Mouse (Mus musculus): Measurements from ENCODE around the gene Spryd3. TPM values are rescaled to one million over a fixed set of nuclear protein-coding genes. Genes with fewer than 3 reads are reported as not detected.
A peak's percentile ranks its signal among the peaks of the same experiment; 100 is the strongest.
"Not testable (repeated sequence)": the region's sequence is repeated elsewhere in the genome, so short reads cannot be mapped to it uniquely, and the experiment has no call there.

Gene Spryd3
- total and polyA plus RNA-seq, 3 experiments, result 29.3 to 35.4 TPM; not detected in 1

DNA sequence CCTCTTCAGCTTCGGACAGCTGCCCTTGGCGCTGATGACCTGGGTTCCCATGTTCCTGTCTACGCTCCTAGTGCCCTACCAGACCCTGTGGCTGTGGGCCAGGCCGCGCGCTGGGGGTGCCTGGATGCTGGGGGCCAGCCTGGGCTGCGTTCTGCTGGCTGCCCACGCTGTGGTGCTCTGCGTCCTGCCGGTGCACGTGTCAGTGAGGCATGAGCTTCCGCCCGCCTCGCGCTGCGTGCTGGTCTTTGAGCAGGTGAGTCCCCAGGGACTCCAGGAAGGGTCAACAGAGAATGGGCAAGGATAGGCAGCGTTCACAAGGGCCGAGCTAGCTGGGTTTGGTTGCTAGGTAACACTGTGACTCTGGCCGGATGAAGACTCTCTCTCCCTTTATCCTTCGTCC is 20.8 kb upstream of the Spryd3 start:
- Histone ChIP-seq H3K9ac (ENCODE audit: control insufficient read depth, low read depth, low read length, poor library complexity, severe bottlenecking) (no peak overlapping the region), H3K27me3 (ENCODE audit: control insufficient read depth in 1 of 2, insufficient read depth in 2 of 2, low read length in 2 of 2) (no peaks in the 10 kb centered on the region), H3K79me2 (ENCODE audit: control insufficient read depth, insufficient read depth, low read length, poor library complexity) (peaks cover 3% of the 10 kb centered on the region; the same call in 1 of the 2 replicates), H3K27ac (ENCODE audit: control insufficient read depth, low read depth, low read length) (no peak overlapping the region), H3K4me1 (ENCODE audit: control insufficient read depth in 1 of 2, insufficient read depth in 2 of 2, low read length in 2 of 2) (peaks cover 0 to 2% of the 10 kb centered on the region in 2 experiments; a peak in 2 of 4 replicates), H3K4me3 (ENCODE audit: control insufficient read depth in 1 of 2, insufficient read depth in 1 of 2, low read depth in 2 of 2, low read length in 2 of 2) (no peak overlapping the region), H3K9me3 (replicated peaks; ENCODE audit: insufficient read depth, low read length) (no peaks in the 10 kb centered on the region), H3K36me3 (ENCODE audit: control insufficient read depth in 1 of 2, insufficient read depth in 2 of 2, low read length in 2 of 2) (peaks cover 0 to 21% of the 10 kb centered on the region in 2 experiments; a peak in 2 of 4 replicates)
- TF ChIP-seq EP300 (IDR thresholded peaks at IDR 0.05; ENCODE audit: low read depth in 1 of 2, low read length in 2 of 2) (no peak), CHD2 (IDR thresholded peaks at IDR 0.05; ENCODE audit: low read length) (no peak), CHD1 (IDR thresholded peaks at IDR 0.05; ENCODE audit: low read depth, low read length) (no peak), MYC (IDR thresholded peaks at IDR 0.05; ENCODE audit: low read depth, low read length) (no peak), BHLHE40 (IDR thresholded peaks at IDR 0.05; ENCODE audit: borderline replicate concordance, low read depth, low read length) (no peak)
- no peak for DNase-seq (ENCODE audit: low read depth, low spot score)

DNA sequence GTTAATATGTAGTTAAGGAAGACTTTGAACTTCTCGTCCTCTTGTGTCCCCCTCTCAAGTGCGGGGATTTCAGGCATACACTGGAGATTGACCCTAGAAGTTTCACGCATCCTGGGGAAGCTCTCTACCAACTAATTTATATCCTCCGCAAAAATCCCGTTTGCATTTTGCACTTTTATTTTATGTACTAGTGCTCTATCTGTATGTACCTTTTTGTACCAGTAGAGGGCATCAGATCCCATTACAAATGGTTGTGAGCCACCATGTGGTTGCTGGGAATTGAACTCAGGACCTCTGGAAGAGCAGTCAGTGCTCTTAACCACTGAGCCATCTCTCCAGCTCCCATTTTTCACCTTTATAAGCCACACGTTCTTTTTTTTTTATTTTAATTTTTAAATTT is 19.0 kb upstream of the Spryd3 start:
- TF ChIP-seq SMC3 (IDR thresholded peaks at IDR 0.05; ENCODE audit: low read depth, low read length) (peak; percentile 41), CTCF (IDR thresholded peaks at IDR 0.05 in 2 of 3, conservative IDR thresholded peaks at IDR 0.05 in 1 of 3; ENCODE audit: control insufficient read depth in 1 of 3, insufficient read depth in 1 of 3, low read depth in 2 of 3, low read length in 3 of 3, poor library complexity in 1 of 3, severe bottlenecking in 1 of 3) (peak in 2 of 3 experiments; percentile 61 to 62; a peak in 4 of 6 replicates), MYC (IDR thresholded peaks at IDR 0.05; ENCODE audit: low read depth, low read length) (peak; percentile 78; the same call in 1 of the 2 replicates), RAD21 (IDR thresholded peaks at IDR 0.05; ENCODE audit: low read depth, low read length) (peak; percentile 33), TBP (IDR thresholded peaks at IDR 0.05; ENCODE audit: low read depth, low read length) (0 out of 2 replicates have a peak, but pooled peaks have one; percentile 32)
- peaks cover 13% of the 10 kb centered on the region for H3K79me2 ChIP-seq (ENCODE audit: control insufficient read depth, insufficient read depth, low read length, poor library complexity)
- not testable (repeated sequence) for H3K9me3 ChIP-seq (replicated peaks; ENCODE audit: insufficient read depth, low read length); H3K27me3 ChIP-seq (ENCODE audit: control insufficient read depth in 1 of 2, insufficient read depth in 2 of 2, low read length in 2 of 2); H3K9ac ChIP-seq (ENCODE audit: control insufficient read depth, low read depth, low read length, poor library complexity, severe bottlenecking); H3K4me1 ChIP-seq (ENCODE audit: control insufficient read depth in 1 of 2, insufficient read depth in 2 of 2, low read length in 2 of 2); H3K4me3 ChIP-seq (ENCODE audit: control insufficient read depth in 1 of 2, insufficient read depth in 1 of 2, low read depth in 2 of 2, low read length in 2 of 2); H3K27ac ChIP-seq (ENCODE audit: control insufficient read depth, low read depth, low read length)
- DNase-seq (ENCODE audit: low read depth, low spot score), result peak; percentile 58
- peaks cover under 1 to 21% of the 10 kb centered on the region in 2 experiments for H3K36me3 ChIP-seq (ENCODE audit: control insufficient read depth in 1 of 2, insufficient read depth in 2 of 2, low read length in 2 of 2)

DNA sequence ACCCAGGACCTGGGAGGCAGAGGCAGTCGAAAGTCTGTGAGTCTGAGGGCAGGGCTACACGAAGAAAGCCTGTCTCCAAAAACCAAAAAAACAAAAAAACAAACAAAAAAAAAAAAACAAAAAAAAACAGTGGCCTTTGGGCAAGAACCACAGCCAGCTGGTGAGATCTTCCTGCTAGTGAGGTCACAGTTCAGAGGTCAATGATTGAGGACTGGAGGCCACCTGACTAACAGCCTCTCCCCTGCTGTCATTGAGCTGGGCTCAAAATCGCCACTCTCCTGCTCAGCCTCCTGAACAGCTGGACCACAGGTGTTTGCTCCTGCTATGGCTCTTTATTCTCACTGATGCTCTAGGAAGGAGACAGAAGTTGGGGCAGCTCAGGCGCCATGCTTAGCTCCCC is 16.6 kb upstream of the Spryd3 start:
- Histone ChIP-seq H3K36me3 (ENCODE audit: control insufficient read depth in 1 of 2, insufficient read depth in 2 of 2, low read length in 2 of 2) (peaks cover 7 to 15% of the 10 kb centered on the region in 2 experiments), H3K27ac (ENCODE audit: control insufficient read depth, low read depth, low read length) (no peak overlapping the region), H3K9me3 (replicated peaks; ENCODE audit: insufficient read depth, low read length) (no peaks in the 10 kb centered on the region), H3K27me3 (ENCODE audit: control insufficient read depth in 1 of 2, insufficient read depth in 2 of 2, low read length in 2 of 2) (no peaks in the 10 kb centered on the region), H3K4me3 (ENCODE audit: control insufficient read depth in 1 of 2, insufficient read depth in 1 of 2, low read depth in 2 of 2, low read length in 2 of 2) (no peak overlapping the region), H3K9ac (ENCODE audit: control insufficient read depth, low read depth, low read length, poor library complexity, severe bottlenecking) (no peak overlapping the region; the same call in 1 of the 2 replicates), H3K79me2 (ENCODE audit: control insufficient read depth, insufficient read depth, low read length, poor library complexity) (peaks cover 13% of the 10 kb centered on the region), H3K4me1 (ENCODE audit: control insufficient read depth in 1 of 2, insufficient read depth in 2 of 2, low read length in 2 of 2) (peaks cover 7 to 9% of the 10 kb centered on the region in 2 experiments)
- no peak for TF ChIP-seq E2F4 (IDR thresholded peaks at IDR 0.05; ENCODE audit: borderline replicate concordance, low read depth, low read length)
- no peak for TF ChIP-seq POLR2AphosphoS5 (IDR thresholded peaks at IDR 0.05; ENCODE audit: borderline replicate concordance, low read depth, low read length)
- no peak for TF ChIP-seq HCFC1 (IDR thresholded peaks at IDR 0.05; ENCODE audit: low read depth, low read length)
- no peak for TF ChIP-seq MYB (IDR thresholded peaks at IDR 0.05; ENCODE audit: low read depth, low read length)
- no peak for TF ChIP-seq TBP (IDR thresholded peaks at IDR 0.05; ENCODE audit: low read depth, low read length)
- TF ChIP-seq SMC3 (IDR thresholded peaks at IDR 0.05; ENCODE audit: low read depth, low read length), result no peak
- no peak for TF ChIP-seq ZC3H11A (IDR thresholded peaks at IDR 0.05; ENCODE audit: low read depth, low read length)
- TF ChIP-seq ZNF384 (IDR thresholded peaks at IDR 0.05; ENCODE audit: low read depth, low read length), result no peak
- no peak for TF ChIP-seq UBTF (IDR thresholded peaks at IDR 0.05; ENCODE audit: borderline replicate concordance, insufficient read depth, low read depth, low read length)
- no peak for TF ChIP-seq CHD1 (IDR thresholded peaks at IDR 0.05; ENCODE audit: low read depth, low read length)
- TF ChIP-seq POLR2A (IDR thresholded peaks at IDR 0.05; ENCODE audit: control insufficient read depth in 1 of 2, insufficient read depth in 1 of 2, low read depth in 1 of 2, low read length in 2 of 2, poor library complexity in 1 of 2), result no peak
- no peak for TF ChIP-seq MYC (IDR thresholded peaks at IDR 0.05; ENCODE audit: low read depth, low read length)
- TF ChIP-seq NRF1 (IDR thresholded peaks at IDR 0.05; ENCODE audit: insufficient read depth, low read depth, low read length, poor library complexity, severe bottlenecking), result no peak
- TF ChIP-seq ZKSCAN1 (IDR thresholded peaks at IDR 0.05; ENCODE audit: low read depth, low read length), result no peak
- TF ChIP-seq MXI1 (IDR thresholded peaks at IDR 0.05; ENCODE audit: low read depth, low read length), result no peak
- TF ChIP-seq TAL1 (IDR thresholded peaks at IDR 0.05; ENCODE audit: low read length), result no peak
- no peak for TF ChIP-seq CHD2 (IDR thresholded peaks at IDR 0.05; ENCODE audit: low read length)
- TF ChIP-seq EP300 (IDR thresholded peaks at IDR 0.05; ENCODE audit: low read depth in 1 of 2, low read length in 2 of 2), result no peak
- DNase-seq (ENCODE audit: low read depth, low spot score), result no peak
